Mouse (Mus musculus) midbrain, embryonic 12.5 days (tissue): ENCODE results near the gene Kctd17. TPM values are rescaled to one million over a fixed set of nuclear protein-coding genes. Genes with fewer than 3 reads are reported as not detected.

Source experiments
- ATAC-seq: fragments of 200-750 bp; cut with Nextera tagmentation; 2 replicates; pipeline ENCODE4 v1.8.0; 2017; ENCODE audit warnings: low read depth, moderate TSS enrichment, moderate library complexity; ENCODE audit not compliant: low FRiP score
- H3K27ac ChIP-seq: fragments of 300-500 bp; sonication (generic); replicated peaks from 2 replicates; pipeline ENCODE4 v1.5.1; 2016; ENCODE audit warnings: mild to moderate bottlenecking
- H3K27me3 ChIP-seq: fragments of 300-500 bp; sonication (generic); 2 replicates; pipeline ENCODE4 v1.6.1; 2016; ENCODE audit warnings: mild to moderate bottlenecking
- H3K36me3 ChIP-seq: fragments of 300-500 bp; sonication (generic); 2 replicates; pipeline ENCODE4 v1.6.1; 2016
- H3K4me1 ChIP-seq: fragments of 300-500 bp; sonication (generic); 2 replicates; pipeline ENCODE4 v1.6.1; 2016
- H3K4me2 ChIP-seq: fragments of 300-500 bp; sonication (generic); replicated peaks from 2 replicates; pipeline ENCODE4 v1.6.1; 2016; ENCODE audit warnings: mild to moderate bottlenecking, moderate library complexity
- H3K4me3 ChIP-seq: fragments of 300-500 bp; sonication (generic); 2 replicates; pipeline ENCODE4 v1.5.1; 2016; ENCODE audit warnings: mild to moderate bottlenecking
- H3K9ac ChIP-seq: fragments of 300-500 bp; sonication (generic); replicated peaks from 2 replicates; pipeline ENCODE4 v1.6.1; 2016; ENCODE audit warnings: mild to moderate bottlenecking, moderate library complexity
- H3K9me3 ChIP-seq: fragments of 300-500 bp; sonication (generic); 2 replicates; pipeline ENCODE4 v1.6.1; 2016; ENCODE audit warnings: mild to moderate bottlenecking
- WGBS: fragments of 180-500 bp; shearing (Covaris S2); methylation state at CpG from one replicate; pipeline ENCODE4 v1.1.7; 2016; 5-methylcytosine and 5-hydroxymethylcytosine counted together
- polyA plus RNA-seq: library from polyadenylated mRNA; unstranded; fragments of >200 nt; fragmentation: Nextera tagmentation; extraction: Ambion mirVana; gene quantifications from 2 replicates; pipeline ENCODE4 v1.2.1, GENCODE M21; 2016

The Kctd17 gene
- polyA plus RNA-seq, 1 experiment from 2014 or later: 76.1 TPM

GRCm38 (mm10) chr15:78475604-78476031 lies 47.3 kb downstream of the Kctd17 start:
- Histone ChIP-seq H3K4me3 (no peak overlapping the region), H3K4me1 (no peaks in the 10 kb centered on the region), H3K4me2 (no peak overlapping the region), H3K9me3 (no peaks in the 10 kb centered on the region), H3K36me3 (no peaks in the 10 kb centered on the region), H3K9ac (no peak overlapping the region), H3K27me3 (peaks cover 4% of the 10 kb centered on the region), H3K27ac (no peak overlapping the region)
- no peak for ATAC-seq
- 72% methylated on average over 3 of the region's 3 CpGs for WGBS

GRCm38 (mm10) chr15:78476878-78477277 lies 48.5 kb downstream of the Kctd17 start:
- H3K27me3 ChIP-seq: peaks cover 4% of the 10 kb centered on the region
- H3K4me3 ChIP-seq: no peak overlapping the region
- 100% methylated on average over 1 of the region's 1 CpGs for WGBS
- H3K9me3 ChIP-seq: no peaks in the 10 kb centered on the region
- ATAC-seq: no peak
- no peak overlapping the region for H3K9ac ChIP-seq
- no peak overlapping the region for H3K27ac ChIP-seq
- no peaks in the 10 kb centered on the region for H3K4me1 ChIP-seq
- H3K36me3 ChIP-seq: no peaks in the 10 kb centered on the region
- no peak overlapping the region for H3K4me2 ChIP-seq

GRCm38 (mm10) chr15:78478073-78478472 lies 49.7 kb downstream of the Kctd17 start:
- Histone ChIP-seq H3K4me1 (no peaks in the 10 kb centered on the region), H3K27me3 (peaks cover 4% of the 10 kb centered on the region), H3K9ac (no peak overlapping the region), H3K27ac (no peak overlapping the region), H3K4me3 (no peak overlapping the region), H3K36me3 (no peaks in the 10 kb centered on the region), H3K4me2 (no peak overlapping the region), H3K9me3 (no peaks in the 10 kb centered on the region)
- WGBS: 88% methylated on average over 4 of the region's 4 CpGs
- ATAC-seq: no peak

- no peaks in the 10 kb centered on the region for H3K36me3 ChIP-seq
- H3K4me1 ChIP-seq: no peaks in the 10 kb centered on the region
- ATAC-seq: no peak
- H3K4me2 ChIP-seq: no peak overlapping the region
- H3K27ac ChIP-seq: no peak overlapping the region
- H3K27me3 ChIP-seq: peaks cover 4% of the 10 kb centered on the region
- H3K4me3 ChIP-seq: no peak overlapping the region
- 82% methylated on average over 5 of the region's 5 CpGs for WGBS
- H3K9ac ChIP-seq: no peak overlapping the region
- H3K9me3 ChIP-seq: no peaks in the 10 kb centered on the region
Observed at GRCm38 (mm10) chr15:78479470-78479869, 51.1 kb downstream of the Kctd17 start.

- H3K27ac ChIP-seq: no peak overlapping the region
- H3K27me3 ChIP-seq: peaks cover 4% of the 10 kb centered on the region
- no peaks in the 10 kb centered on the region for H3K36me3 ChIP-seq
- H3K9me3 ChIP-seq: no peaks in the 10 kb centered on the region
- 72% methylated on average over 7 of the region's 7 CpGs for WGBS
- no peaks in the 10 kb centered on the region for H3K4me1 ChIP-seq
- H3K4me3 ChIP-seq: no peak overlapping the region
- no peak for ATAC-seq
- H3K4me2 ChIP-seq: no peak overlapping the region
- H3K9ac ChIP-seq: no peak overlapping the region
Observed at GRCm38 (mm10) chr15:78480111-78480510, 51.7 kb downstream of the Kctd17 start.

- WGBS: 84% methylated on average over 2 of the region's 2 CpGs
Observed at GRCm38 (mm10) chr15:78480991-78481390, 52.6 kb downstream of the Kctd17 start.

GRCm38 (mm10) chr15:78481448-78482000 lies 53.2 kb downstream of the Kctd17 start:
- ATAC-seq: no peak
- no peaks in the 10 kb centered on the region for H3K36me3 ChIP-seq
- H3K9ac ChIP-seq: no peak overlapping the region
- H3K9me3 ChIP-seq: no peaks in the 10 kb centered on the region
- no peak overlapping the region for H3K4me2 ChIP-seq
- H3K4me1 ChIP-seq: no peaks in the 10 kb centered on the region
- H3K27me3 ChIP-seq: peaks cover 6% of the 10 kb centered on the region; the same call in 1 of the 2 replicates
- H3K4me3 ChIP-seq: no peak overlapping the region
- 53% methylated on average over 9 of the region's 9 CpGs for WGBS
- H3K27ac ChIP-seq: no peak overlapping the region

More at GRCm38 (mm10) chr15:78480991-78481390, 52.6 kb downstream of the Kctd17 start:
- H3K4me3 ChIP-seq: no peak overlapping the region
- no peak overlapping the region for H3K9ac ChIP-seq
- peaks cover under 1% of the 10 kb centered on the region; the same call in 1 of the 2 replicates for H3K27me3 ChIP-seq
- no peaks in the 10 kb centered on the region for H3K4me1 ChIP-seq
- H3K36me3 ChIP-seq: no peaks in the 10 kb centered on the region
- no peak overlapping the region for H3K4me2 ChIP-seq
- no peak for ATAC-seq
- no peaks in the 10 kb centered on the region for H3K9me3 ChIP-seq
- no peak overlapping the region for H3K27ac ChIP-seq

- Histone ChIP-seq H3K4me1 (no peaks in the 10 kb centered on the region), H3K9me3 (no peaks in the 10 kb centered on the region), H3K4me3 (no peak overlapping the region), H3K36me3 (no peaks in the 10 kb centered on the region), H3K9ac (no peak overlapping the region), H3K4me2 (no peak overlapping the region), H3K27me3 (0 out of 2 replicates have a peak, but pooled peaks cover 10% of the 10 kb centered on the region), H3K27ac (no peak overlapping the region)
- 75% methylated on average over 3 of the region's 3 CpGs for WGBS
- no peak for ATAC-seq
Observed at GRCm38 (mm10) chr15:78482518-78482917, 54.2 kb downstream of the Kctd17 start.

GRCm38 (mm10) chr15:78483311-78483710 lies 54.9 kb downstream of the Kctd17 start:
- H3K27ac ChIP-seq: no peak overlapping the region
- no peak overlapping the region for H3K4me3 ChIP-seq
- H3K27me3 ChIP-seq: 0 out of 2 replicates have a peak, but pooled peaks cover 10% of the 10 kb centered on the region
- H3K36me3 ChIP-seq: no peaks in the 10 kb centered on the region
- no peaks in the 10 kb centered on the region for H3K9me3 ChIP-seq
- no peak for ATAC-seq
- no peak overlapping the region for H3K4me2 ChIP-seq
- no peak overlapping the region for H3K9ac ChIP-seq
- no peaks in the 10 kb centered on the region for H3K4me1 ChIP-seq
- WGBS: 80% methylated on average over 4 of the region's 4 CpGs

- WGBS: 100% methylated on average over 1 of the region's 1 CpGs
- Histone ChIP-seq H3K4me1 (no peaks in the 10 kb centered on the region), H3K27me3 (0 out of 2 replicates have a peak, but pooled peaks cover 10% of the 10 kb centered on the region), H3K27ac (no peak overlapping the region), H3K4me2 (no peak overlapping the region), H3K4me3 (no peak overlapping the region), H3K9ac (no peak overlapping the region), H3K9me3 (no peaks in the 10 kb centered on the region), H3K36me3 (no peaks in the 10 kb centered on the region)
- ATAC-seq: no peak
Observed at GRCm38 (mm10) chr15:78486564-78486963, 58.2 kb downstream of the Kctd17 start.

- Histone ChIP-seq H3K4me3 (no peak overlapping the region), H3K9ac (no peak overlapping the region), H3K9me3 (no peaks in the 10 kb centered on the region), H3K27ac (no peak overlapping the region), H3K36me3 (no peaks in the 10 kb centered on the region), H3K4me2 (no peak overlapping the region), H3K4me1 (no peaks in the 10 kb centered on the region), H3K27me3 (0 out of 2 replicates have a peak, but pooled peaks cover 10% of the 10 kb centered on the region)
- WGBS: 77% methylated on average over 4 of the region's 4 CpGs
- no peak for ATAC-seq
Observed at GRCm38 (mm10) chr15:78487066-78487465, 58.7 kb downstream of the Kctd17 start.
